Mouse (Mus musculus): ENCODE data around the gene Fam198b.
A peak's percentile ranks its signal among the peaks of the same experiment; 100 is the strongest.
"Not testable (repeated sequence)": the region's sequence is repeated elsewhere in the genome, so short reads cannot be mapped to it uniquely, and the experiment has no call there.

Fam198b gene

GRCm38 (mm10) chr3:79916185-79916584 lies 31.9 kb downstream of the Fam198b start:
- no peak for DNase-seq (ENCODE audit: extremely low spot score, low read depth, low spot score)

GRCm38 (mm10) chr3:79918761-79919160 lies 34.4 kb downstream of the Fam198b start:
- DNase-seq (ENCODE audit: extremely low spot score, low read depth, low spot score): no peak

GRCm38 (mm10) chr3:79925950-79926697 lies 41.8 kb downstream of the Fam198b start:
- no peak for DNase-seq (ENCODE audit: extremely low spot score, low read depth, low spot score)

GRCm38 (mm10) chr3:79927050-79927449 lies 42.7 kb downstream of the Fam198b start:
- no peak for DNase-seq (ENCODE audit: extremely low spot score, low read depth, low spot score)

- DNase-seq (ENCODE audit: extremely low spot score, low read depth, low spot score): no peak
Observed at GRCm38 (mm10) chr3:79928409-79928808, 44.1 kb downstream of the Fam198b start.

- no peak for DNase-seq (ENCODE audit: extremely low spot score, low read depth, low spot score)
Observed at GRCm38 (mm10) chr3:79930141-79930744, 45.9 kb downstream of the Fam198b start.

- peak; percentile 35 for DNase-seq (ENCODE audit: extremely low spot score, low read depth, low spot score)
Observed at GRCm38 (mm10) chr3:79936213-79936612, 51.9 kb downstream of the Fam198b start.

GRCm38 (mm10) chr3:79936730-79937447 lies 52.6 kb downstream of the Fam198b start:
- DNase-seq (ENCODE audit: extremely low spot score, low read depth, low spot score): no peak

GRCm38 (mm10) chr3:79947736-79948135 lies 63.4 kb downstream of the Fam198b start:
- DNase-seq (ENCODE audit: extremely low spot score, low read depth, low spot score): no peak

- DNase-seq (ENCODE audit: extremely low spot score, low read depth, low spot score): no peak
Observed at GRCm38 (mm10) chr3:79948151-79948550, 63.8 kb downstream of the Fam198b start.

GRCm38 (mm10) chr3:79953164-79953759 lies 68.9 kb downstream of the Fam198b start:
- DNase-seq (ENCODE audit: extremely low spot score, low read depth, low spot score): no peak

- no peak for DNase-seq (ENCODE audit: extremely low spot score, low read depth, low spot score)
Observed at GRCm38 (mm10) chr3:79955262-79955661, 70.9 kb downstream of the Fam198b start.

GRCm38 (mm10) chr3:79956792-79957191 lies 72.5 kb downstream of the Fam198b start:
- no peak for DNase-seq (ENCODE audit: extremely low spot score, low read depth, low spot score)

- no peak for DNase-seq (ENCODE audit: extremely low spot score, low read depth, low spot score)
Observed at GRCm38 (mm10) chr3:79957752-79958151, 73.4 kb downstream of the Fam198b start.

GRCm38 (mm10) chr3:79966709-79967108 lies 82.4 kb downstream of the Fam198b start:
- no peak for DNase-seq (ENCODE audit: extremely low spot score, low read depth, low spot score)

GRCm38 (mm10) chr3:79967346-79967745 lies 83.0 kb downstream of the Fam198b start:
- no peak for DNase-seq (ENCODE audit: extremely low spot score, low read depth, low spot score)

- DNase-seq (ENCODE audit: extremely low spot score, low read depth, low spot score): no peak
Observed at GRCm38 (mm10) chr3:79968426-79968825, 84.1 kb downstream of the Fam198b start.

GRCm38 (mm10) chr3:79969536-79969935 lies 85.2 kb downstream of the Fam198b start:
- not testable (repeated sequence) for DNase-seq (ENCODE audit: extremely low spot score, low read depth, low spot score)

- no peak for DNase-seq (ENCODE audit: extremely low spot score, low read depth, low spot score)
Observed at GRCm38 (mm10) chr3:79970070-79970469, 85.7 kb downstream of the Fam198b start.

- DNase-seq (ENCODE audit: extremely low spot score, low read depth, low spot score): no peak
Observed at GRCm38 (mm10) chr3:79970498-79970897, 86.2 kb downstream of the Fam198b start.

GRCm38 (mm10) chr3:79971542-79971941 lies 87.2 kb downstream of the Fam198b start:
- no peak for DNase-seq (ENCODE audit: extremely low spot score, low read depth, low spot score)
